Comparison of ENCODE assay signal across 11 mouse cellular contexts in genomic region chr3:93373416-93373815, GRCm38 (mm10).
"Had no signal": no experiment of that assay in that cellular context is flagged by ENCODE, and none has a peak within 500 bp of the region (broad histone marks: within the 10 kb centered on the region; RNA-seq: fewer than 3 reads in every experiment).

No protein-coding gene starts in this region.

- ATAC-seq: liver, postnatal 0 days; lung, postnatal 0 days; midbrain, embryonic 13.5 days; midbrain, embryonic 15.5 days had no signal

- DNase-seq: liver, postnatal 0 days; lung, adult 2 months; lung, postnatal 14 days; lung, postnatal 36 days; right cerebral cortex, postnatal 14 days; thymus, adult 18-20 months; thymus, postnatal 14 days; thymus, postnatal 36 days had no signal
